Mouse (Mus musculus) left cerebral cortex, adult 2 months (tissue): ENCODE data around the gene Ctnnal1. TPM values are rescaled to one million over a fixed set of nuclear protein-coding genes. Genes with fewer than 3 reads are reported as not detected.
A peak's percentile ranks its signal among the peaks of the same experiment; 100 is the strongest.
"Not testable (repeated sequence)": the region's sequence is repeated elsewhere in the genome, so short reads cannot be mapped to it uniquely, and the experiment has no call there.

Experiments used
- DNase-seq, 2 experiments: peaks; one replicate each; pipeline ENCODE4 v3.0.0; 2021 to 2022; ENCODE audit warnings: low spot score in 2 of 2, mixed read lengths in 1 of 2; ENCODE audit errors: extremely low spot score in 1 of 2
- H3K27ac ChIP-seq: fragments of 200-600 bp; 2 replicates; pipeline ENCODE4 v1.8.1; 2022
- H3K4me3 ChIP-seq: fragments of 200-600 bp; 2 replicates; pipeline ENCODE4 v1.8.1; 2022
- CTCF ChIP-seq: fragments of 200-600 bp; IDR thresholded peaks from 2 replicates; pipeline ENCODE4 v1.8.1; 2022; ENCODE audit warnings: antibody characterized with exemption, mild to moderate bottlenecking, moderate library complexity
- intact Hi-C: fragments of 180-260 bp; cut with DNase I; formaldehyde crosslinking; loops from one replicate; pipeline ENCODE4 v1.15.1; 2025
- total RNA-seq, 2 experiments: library from RNA; stranded (reverse); gene quantifications; 2 replicates each; pipeline ENCODE4 v1.2.3; 2021

Ctnnal1 gene
- total RNA-seq, 2 experiments from 2014 or later = 19.9 to 20.2 TPM

GRCm38 (mm10) chr4:56892501-56893115 lies 27.6 kb upstream of the Ctnnal1 start:
- Histone ChIP-seq H3K4me3 (no peak overlapping the region), H3K27ac (no peak overlapping the region)
- no peak for TF ChIP-seq CTCF
- DNase-seq = no peak
- intact Hi-C loops = no loop called here

- Histone ChIP-seq H3K4me3 (no peak overlapping the region), H3K27ac (no peak overlapping the region)
- no peak for DNase-seq
- intact Hi-C loops = no loop called here
- no peak for TF ChIP-seq CTCF
Measured at GRCm38 (mm10) chr4:56888483-56888882, 23.5 kb upstream of the Ctnnal1 start.

- DNase-seq = no peak
- no peak for TF ChIP-seq CTCF
- Histone ChIP-seq H3K27ac (no peak overlapping the region), H3K4me3 (no peak overlapping the region)
- intact Hi-C loops = no loop called here
Measured at GRCm38 (mm10) chr4:56886286-56886979, 21.4 kb upstream of the Ctnnal1 start.

- no peak for TF ChIP-seq CTCF
- intact Hi-C loops = no loop called here
- H3K4me3 ChIP-seq = no peak overlapping the region
- no peak overlapping the region for H3K27ac ChIP-seq
- DNase-seq = no peak
Measured at GRCm38 (mm10) chr4:56880036-56880703, 15.2 kb upstream of the Ctnnal1 start.

- Histone ChIP-seq H3K4me3 (no peak overlapping the region), H3K27ac (no peak overlapping the region)
- DNase-seq = no peak
- TF ChIP-seq CTCF = no peak
- intact Hi-C loops = no loop called here
Measured at GRCm38 (mm10) chr4:56878971-56879370, 14.0 kb upstream of the Ctnnal1 start.

GRCm38 (mm10) chr4:56870541-56870940 lies 5.6 kb upstream of the Ctnnal1 start:
- H3K27ac ChIP-seq, intact Hi-C loops, DNase-seq, H3K4me3 ChIP-seq: not testable (repeated sequence)

GRCm38 (mm10) chr4:56867761-56868160 lies 2.8 kb upstream of the Ctnnal1 start:
- no peak for DNase-seq
- TF ChIP-seq CTCF = no peak
- intact Hi-C loops = loop anchor here (5.0 kb wide), 3 partner anchors 75 to 270 kb away; no protein-coding TSS in a partner anchor
- Histone ChIP-seq H3K27ac (no peak overlapping the region), H3K4me3 (no peak overlapping the region)

- intact Hi-C loops = loop anchor here (5.0 kb wide), 3 partner anchors 76 to 271 kb away; no protein-coding TSS in a partner anchor
- no peak overlapping the region for H3K4me3 ChIP-seq
- TF ChIP-seq CTCF = no peak
- DNase-seq = no peak
- H3K27ac ChIP-seq = 0 out of 2 replicates have a peak overlapping the region, but pooled peaks have one; percentile 2
Measured at GRCm38 (mm10) chr4:56865971-56866370, 983 bp upstream of the Ctnnal1 start.

- intact Hi-C loops = loop anchor here (5.0 kb wide), 3 partner anchors 78 to 273 kb away; no protein-coding TSS in a partner anchor
- TF ChIP-seq CTCF = peak; percentile 11
- peak; percentile 47 to 61 for DNase-seq
- H3K4me3 ChIP-seq = peak overlapping the region; percentile 82
- peak overlapping the region; percentile 97 for H3K27ac ChIP-seq
Measured at GRCm38 (mm10) chr4:56864417-56865001, 479 bp downstream of the Ctnnal1 start.

GRCm38 (mm10) chr4:56864016-56864415 lies 972 bp downstream of the Ctnnal1 start:
- peak overlapping the region; percentile 97 for H3K27ac ChIP-seq
- no peak for TF ChIP-seq CTCF
- DNase-seq = peak in 1 of 2 experiments; percentile 44
- peak overlapping the region; percentile 82 for H3K4me3 ChIP-seq
- intact Hi-C loops = no loop called here

- intact Hi-C loops = no loop called here
- TF ChIP-seq CTCF = no peak
- no peak for DNase-seq
- Histone ChIP-seq H3K4me3 (no peak overlapping the region), H3K27ac (no peak overlapping the region)
Measured at GRCm38 (mm10) chr4:56861551-56861950, 3.4 kb downstream of the Ctnnal1 start.

GRCm38 (mm10) chr4:56858733-56859132 lies 6.3 kb downstream of the Ctnnal1 start:
- Histone ChIP-seq H3K27ac (no peak overlapping the region), H3K4me3 (no peak overlapping the region)
- intact Hi-C loops = no loop called here
- TF ChIP-seq CTCF = no peak
- DNase-seq = no peak
